Mouse (Mus musculus) left cerebral cortex, postnatal 10 days (tissue): ENCODE measurements at regions not wholly inside any gene's neighbourhood (a gene's known extent, or its start where the extent isn't known, plus 50 kb on each side); places are given as distances from the start of the nearest gene placed in this dataset.
"Not testable (repeated sequence)": the region's sequence is repeated elsewhere in the genome, so short reads cannot be mapped to it uniquely, and the experiment has no call there.

Source experiments
- DNase-seq, 2 experiments: peaks; one replicate each; pipeline ENCODE4 v3.0.0; 2021 to 2022; ENCODE audit warnings: low spot score in 2 of 2, mixed read lengths in 1 of 2; ENCODE audit errors: extremely low spot score in 1 of 2
- intact Hi-C: fragments of 180-260 bp; cut with DNase I; formaldehyde crosslinking; loops from one replicate; pipeline ENCODE4 v1.15.1; 2025

GRCm38 (mm10) chr12:39660420-39660819 lies 377.4 kb downstream of the Arl4a start:
- DNase-seq = no peak
- intact Hi-C loops = no loop called here

- DNase-seq = no peak
- intact Hi-C loops = no loop called here
Observed at GRCm38 (mm10) chr12:39656606-39657005, 381.2 kb downstream of the Arl4a start.

DNA sequence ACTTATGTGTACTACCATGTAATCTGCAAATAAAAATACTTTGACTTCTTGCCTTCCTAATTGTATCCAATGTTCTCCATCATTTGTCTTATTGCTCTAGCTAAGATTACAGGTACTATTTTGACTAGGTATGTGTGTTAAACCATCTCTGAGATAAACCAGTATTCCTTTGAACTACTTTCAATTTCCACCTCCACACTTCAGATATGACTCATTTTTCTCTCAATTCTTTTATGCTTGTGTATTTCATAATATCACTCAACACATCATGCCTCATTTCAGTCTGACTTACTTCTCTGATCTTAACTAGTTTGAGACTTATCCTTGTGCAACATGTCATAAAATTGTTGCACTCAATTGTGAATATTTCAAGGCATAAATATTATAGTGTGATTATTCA lies 388.9 kb downstream of the Arl4a start:
- intact Hi-C loops = no loop called here
- DNase-seq = no peak

GRCm38 (mm10) chr12:39646556-39646955 lies 391.3 kb downstream of the Arl4a start:
- DNase-seq = no peak
- intact Hi-C loops = no loop called here

DNA sequence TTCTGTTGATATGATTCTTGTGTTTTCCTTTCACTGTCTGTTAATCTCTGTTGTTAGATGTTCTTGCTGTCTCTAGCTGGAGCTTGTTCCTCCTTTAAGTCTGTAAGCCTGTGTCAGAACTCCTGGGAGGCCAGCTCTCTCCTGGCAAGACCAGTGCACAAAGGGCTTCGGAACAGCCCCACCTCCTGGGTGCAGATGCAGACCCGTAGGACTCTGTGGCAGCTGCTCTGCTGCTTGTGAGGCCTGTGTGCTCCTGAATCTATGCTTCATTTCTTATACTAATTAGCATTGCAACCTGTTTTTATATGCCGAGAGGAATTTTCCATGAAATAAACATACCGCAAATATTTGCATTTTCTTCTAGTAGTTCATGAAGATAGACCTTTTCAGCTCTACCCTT lies 392.2 kb downstream of the Arl4a start:
- DNase-seq = no peak
- intact Hi-C loops = no loop called here

DNA sequence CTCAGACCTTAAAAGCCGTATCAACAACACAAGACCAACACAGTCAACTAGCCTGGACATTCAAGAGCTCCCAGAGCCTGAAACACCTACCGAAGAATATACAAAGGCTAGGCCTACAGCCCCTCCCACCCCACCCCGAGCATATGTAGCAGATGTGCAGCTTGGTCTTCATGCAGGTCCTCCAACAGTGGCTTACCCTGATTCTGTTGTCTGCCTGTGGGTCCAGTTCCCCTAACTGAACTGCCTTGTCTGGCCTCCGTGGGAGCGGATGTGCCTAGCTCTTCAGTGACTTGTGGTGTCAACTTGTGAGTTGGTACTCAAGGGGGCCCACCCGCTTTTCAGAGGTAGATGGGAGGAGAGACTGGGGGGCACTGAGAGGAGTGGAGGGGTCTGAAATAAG lies 398.6 kb downstream of the Arl4a start:
- no peak for DNase-seq
- intact Hi-C loops = no loop called here

- intact Hi-C loops = no loop called here
- no peak for DNase-seq
Observed at GRCm38 (mm10) chr12:39634337-39634736, 403.5 kb downstream of the Arl4a start.

GRCm38 (mm10) chr12:39621266-39621665 lies 416.6 kb downstream of the Arl4a start:
- no peak for DNase-seq
- intact Hi-C loops = no loop called here

DNA sequence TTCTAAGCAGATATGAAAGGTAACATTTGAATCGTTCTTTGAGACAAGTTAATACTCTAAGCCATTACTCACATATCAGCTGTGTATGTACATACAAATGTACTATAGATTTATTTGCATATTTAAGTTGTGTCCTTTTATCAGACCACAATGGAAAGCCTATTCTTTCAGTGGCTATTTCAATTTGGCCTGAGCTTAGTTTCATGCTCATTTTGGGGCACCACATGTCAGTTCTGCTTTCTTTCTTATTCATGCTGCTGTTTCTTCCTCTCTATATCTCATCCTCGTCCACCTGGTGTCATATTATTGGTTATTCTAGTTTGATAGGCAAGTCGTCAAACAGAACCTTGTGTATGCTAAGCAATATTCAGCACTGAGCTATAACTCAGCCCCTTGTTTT lies 432.5 kb downstream of the Arl4a start:
- no peak for DNase-seq
- intact Hi-C loops = no loop called here

GRCm38 (mm10) chr12:39604723-39605122 lies 433.1 kb downstream of the Arl4a start:
- intact Hi-C loops = no loop called here
- no peak for DNase-seq

DNA sequence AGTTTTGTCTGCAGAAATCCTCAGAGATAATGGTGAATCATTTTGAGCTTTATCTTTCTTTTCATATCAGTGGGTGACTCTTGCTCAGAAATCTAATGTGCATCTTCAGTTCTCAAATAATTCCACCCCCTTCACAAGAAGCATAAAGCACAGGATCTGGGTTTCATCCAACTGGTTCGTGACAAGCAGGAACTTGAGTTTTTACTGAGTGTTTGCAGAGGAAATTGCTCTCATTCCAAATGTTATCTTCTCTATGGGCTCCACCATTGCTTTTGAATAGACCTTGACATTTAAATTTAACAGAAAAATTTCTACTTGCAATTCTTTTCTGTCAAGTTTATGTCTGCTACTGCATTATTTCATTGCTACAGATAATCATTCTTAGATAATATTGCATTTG lies 443.1 kb downstream of the Arl4a start:
- intact Hi-C loops = no loop called here
- no peak for DNase-seq

DNA sequence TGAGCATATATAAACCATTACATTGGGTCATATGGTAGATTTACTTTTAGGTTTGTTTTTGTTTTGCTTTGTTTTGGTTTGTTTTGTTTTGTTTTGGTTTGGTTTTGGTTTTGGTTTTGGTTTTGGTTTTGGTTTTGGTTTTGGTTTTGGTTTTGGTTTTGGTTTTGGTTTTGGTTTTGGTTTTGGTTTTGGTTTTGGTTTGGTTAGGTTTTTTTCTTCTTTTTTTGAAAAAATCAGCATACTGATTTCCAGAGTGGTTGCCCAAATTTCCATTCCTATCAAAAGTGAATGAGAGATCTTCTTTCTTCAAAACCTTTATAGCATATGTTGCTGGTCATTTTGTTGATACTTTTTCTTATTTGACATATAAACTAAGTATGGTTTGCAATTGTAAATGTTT lies 444.0 kb downstream of the Arl4a start:
- DNase-seq, intact Hi-C loops: not testable (repeated sequence)

DNA sequence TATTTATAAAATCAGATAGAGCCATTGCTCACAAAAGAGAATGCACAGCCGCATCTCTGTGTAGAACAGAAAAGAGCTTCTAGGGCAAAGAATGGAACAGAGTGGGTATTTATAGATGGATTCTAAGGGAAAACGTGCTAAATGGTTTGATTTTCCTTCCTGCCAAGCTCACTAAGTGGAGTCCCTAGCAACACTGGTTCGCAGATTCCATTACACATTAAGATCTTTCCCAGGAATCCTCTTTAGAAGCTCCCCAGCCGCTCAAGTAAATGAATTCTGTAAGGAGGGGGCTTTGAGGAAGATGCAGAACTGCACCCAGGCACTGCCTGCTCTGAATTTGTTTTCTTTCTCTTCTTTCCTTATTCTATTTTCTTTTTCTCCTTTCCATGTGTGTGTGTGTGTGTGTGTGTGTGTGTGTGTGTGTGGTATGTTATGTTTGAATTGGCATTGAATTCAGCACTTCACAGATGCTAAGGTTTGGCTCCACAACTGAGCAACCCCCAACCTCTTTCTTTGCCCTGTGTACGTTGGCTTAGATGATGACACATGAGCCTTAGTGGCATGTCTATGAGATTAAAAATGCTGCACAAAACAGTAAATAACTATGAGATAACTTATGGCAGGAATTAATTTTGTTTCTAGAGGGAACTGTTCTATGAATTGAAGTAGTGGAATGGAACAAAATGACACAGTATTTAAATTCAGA lies 450.5 kb downstream of the Arl4a start:
- peak in 1 of 2 experiments; percentile 46 for DNase-seq
- intact Hi-C loops = no loop called here

GRCm38 (mm10) chr12:39586163-39586562 lies 451.7 kb downstream of the Arl4a start:
- DNase-seq = no peak
- intact Hi-C loops = no loop called here

DNA sequence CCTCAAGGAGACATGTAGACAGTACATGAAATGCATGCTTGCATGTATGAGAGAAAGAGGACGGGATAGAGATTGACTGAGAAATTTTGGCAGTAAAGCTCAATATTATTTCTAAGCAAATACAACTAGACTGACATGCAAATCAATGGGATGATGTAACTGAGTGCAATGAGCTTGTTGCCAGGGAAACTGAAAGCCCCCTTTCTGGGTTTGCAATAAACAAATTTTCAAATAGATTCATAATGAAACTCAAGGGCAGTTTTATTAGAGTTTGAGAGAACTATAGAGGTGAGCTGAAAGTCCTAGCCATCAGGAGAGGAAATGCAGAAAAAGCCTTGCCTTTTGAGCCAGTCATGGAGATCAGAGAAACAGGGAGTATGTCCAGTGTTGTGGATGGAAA lies 460.2 kb downstream of the Arl4a start:
- no peak for DNase-seq
- intact Hi-C loops = no loop called here

DNA sequence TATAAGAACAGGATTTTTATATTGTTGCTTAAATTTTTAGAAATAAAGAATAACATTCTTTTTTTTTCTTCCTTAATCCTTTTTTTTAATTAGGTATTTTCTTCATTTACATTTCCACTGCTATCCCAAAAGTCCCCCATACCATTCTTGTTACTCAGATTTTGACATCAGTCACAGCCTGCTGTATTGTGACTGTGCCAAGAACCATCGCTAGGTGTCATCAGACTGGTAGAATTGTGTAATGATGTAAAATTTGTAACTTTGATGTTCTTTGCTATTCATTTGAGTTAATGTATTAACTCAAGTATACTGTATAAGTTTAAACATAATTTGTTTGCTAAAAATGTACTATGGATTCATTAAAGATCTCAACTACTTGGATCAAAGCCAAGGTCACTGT lies 465.0 kb downstream of the Arl4a start:
- intact Hi-C loops = no loop called here
- no peak for DNase-seq

- intact Hi-C loops = no loop called here
- DNase-seq = no peak
Observed at GRCm38 (mm10) chr12:39572147-39572546, 465.7 kb downstream of the Arl4a start.

GRCm38 (mm10) chr12:39560734-39561446 lies 476.9 kb downstream of the Arl4a start:
- intact Hi-C loops = no loop called here
- no peak for DNase-seq

- DNase-seq = no peak
- intact Hi-C loops = no loop called here
Observed at GRCm38 (mm10) chr12:39558491-39558890, 479.3 kb downstream of the Arl4a start.

- DNase-seq = no peak
- intact Hi-C loops = no loop called here
Observed at GRCm38 (mm10) chr12:39536326-39536725, 501.5 kb downstream of the Arl4a start.

- no peak for DNase-seq
- intact Hi-C loops = no loop called here
Observed at GRCm38 (mm10) chr12:39528121-39528520, 509.7 kb downstream of the Arl4a start.
